Mouse (Mus musculus): ENCODE measurements around the gene Phip. TPM values are rescaled to one million over a fixed set of nuclear protein-coding genes. Genes with fewer than 3 reads are reported as not detected.

The Phip gene
- total and polyA plus RNA-seq, 3 experiments = 16.2 to 49.2 (median 18.1) TPM

- Histone ChIP-seq H3K27ac (ENCODE audit: control insufficient read depth, low read depth, low read length) (no peak overlapping the region), H3K4me3 (ENCODE audit: control insufficient read depth in 1 of 2, insufficient read depth in 1 of 2, low read depth in 2 of 2, low read length in 2 of 2) (no peak overlapping the region), H3K9me3 (replicated peaks; ENCODE audit: insufficient read depth, low read length) (no peaks in the 10 kb centered on the region), H3K4me1 (ENCODE audit: control insufficient read depth in 1 of 2, insufficient read depth in 2 of 2, low read length in 2 of 2) (peaks cover 3 to 4% of the 10 kb centered on the region in 2 experiments; a peak in 3 of 4 replicates), H3K27me3 (ENCODE audit: control insufficient read depth in 1 of 2, insufficient read depth in 2 of 2, low read length in 2 of 2) (no peaks in the 10 kb centered on the region), H3K79me2 (ENCODE audit: control insufficient read depth, insufficient read depth, low read length, poor library complexity) (peaks cover 8% of the 10 kb centered on the region), H3K9ac (ENCODE audit: control insufficient read depth, low read depth, low read length, poor library complexity, severe bottlenecking) (no peak overlapping the region), H3K36me3 (ENCODE audit: control insufficient read depth in 1 of 2, insufficient read depth in 2 of 2, low read length in 2 of 2) (peaks cover 0 to 7% of the 10 kb centered on the region in 2 experiments; a peak in 2 of 4 replicates)
- no peak for DNase-seq (ENCODE audit: low read depth, low spot score)
- TF ChIP-seq ELF1 (IDR thresholded peaks at IDR 0.05; ENCODE audit: low read depth, low read length) (no peak), CTCF (IDR thresholded peaks at IDR 0.05 in 2 of 3, conservative IDR thresholded peaks at IDR 0.05 in 1 of 3; ENCODE audit: control insufficient read depth in 1 of 3, insufficient read depth in 1 of 3, low read depth in 2 of 3, low read length in 3 of 3, poor library complexity in 1 of 3, severe bottlenecking in 1 of 3) (peak in 1 of 3 experiments; percentile 2; a peak in 1 of 6 replicates)
These were observed 148.9 kb downstream of the Phip start for GRCm38 (mm10) chr9:82826426-82826825.

Other genes with a start within 250 kb of the Phip start
- 10.0 and 10.4 TPM in 2 replicates for gene Irak1bp1, start 146.0 kb downstream of the Phip start, total RNA-seq (2012; rRNA removed)
- gene Irak1bp1, start 146.0 kb downstream of the Phip start, polyA plus RNA-seq (2012; ENCODE audit: insufficient read depth in 1 of 2, insufficient read length in 2 of 2, low read depth in 1 of 2, low replicate concordance in 2 of 2, missing spikeins in 1 of 2) = 10 to 100 TPM in 1 of 2 experiments, not detected in 1; 14.1 TPM
- not detected in 2 replicates for gene Hmgn3, start 171.2 kb upstream of the Phip start, total RNA-seq (2012; rRNA removed)
- not detected for gene Hmgn3, start 171.2 kb upstream of the Phip start, polyA plus RNA-seq (2012; ENCODE audit: insufficient read depth in 1 of 2, insufficient read length in 2 of 2, low read depth in 1 of 2, low replicate concordance in 2 of 2, missing spikeins in 1 of 2)